Mouse (Mus musculus): ENCODE measurements at regions not wholly inside any gene's neighbourhood (a gene's known extent, or its start where the extent isn't known, plus 50 kb on each side); places are given as distances from the start of the nearest gene placed in this dataset.

DNA sequence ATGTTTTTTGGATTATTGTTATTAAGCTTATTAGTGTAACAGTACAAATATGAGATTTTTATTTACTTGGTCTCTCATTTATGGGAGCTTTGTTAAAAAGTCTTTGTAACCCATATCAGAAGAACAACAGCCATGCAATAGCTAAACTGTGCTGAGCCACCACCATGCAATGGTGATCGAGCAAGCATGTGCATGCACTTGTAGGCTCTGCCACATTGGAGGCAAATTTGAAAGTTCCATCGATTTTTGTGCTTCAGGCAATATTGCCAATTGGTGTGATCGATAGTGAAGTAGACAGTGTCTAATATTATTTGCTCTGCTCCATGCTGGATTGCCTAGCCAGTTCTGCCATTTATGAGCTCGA is 164.6 kb upstream of the Atp2b1 start:
- TF ChIP-seq POLR2A (IDR thresholded peaks at IDR 0.05; ENCODE audit: low read depth, low read length) (no peak), CTCF (IDR thresholded peaks at IDR 0.05; ENCODE audit: borderline replicate concordance, insufficient read depth, low read length) (no peak)

All from embryonic fibroblast, embryonic 13.5 days (primary cell).